Mouse (Mus musculus) stomach, adult 2 months (tissue): ENCODE measurements around the gene Barhl2. TPM values are rescaled to one million over a fixed set of nuclear protein-coding genes. Genes with fewer than 3 reads are reported as not detected.

ENCODE experiments used
- polyA plus RNA-seq: library from polyadenylated mRNA; depleted of rRNA; stranded (reverse); fragments of >200 nt; gene quantifications from 2 replicates; pipeline ENCODE4 v1.2.3, GENCODE M21; 2012; rRNA removed

Barhl2 gene
- not detected in 2 replicates for polyA plus RNA-seq

GRCm38 (mm10) chr5:106457986-106458476 is at the start of gene Barhl2:
Gene Barhl2, minus strand, starts transcription at chr5:106458166.

Other genes with a start within 250 kb of the Barhl2 start
- not detected in 2 replicates for gene Gm17304, start 150.9 kb upstream of the Barhl2 start, polyA plus RNA-seq
- 1.1 and 2.4 TPM in 2 replicates for gene Zfp644, start 239.1 kb upstream of the Barhl2 start, polyA plus RNA-seq